Mouse (Mus musculus) cerebellum, adult 2 months (tissue): Measurements from ENCODE around the gene Dydc2.

Source experiments
- CTCF ChIP-seq: fragments of 200-500 bp; IDR thresholded peaks from 2 replicates; pipeline ENCODE4 v1.5.1; 2011; ENCODE audit warnings: low read depth, mild to moderate bottlenecking, control low read depth, low read length, moderate library complexity, borderline replicate concordance; ENCODE audit not compliant: insufficient read depth
- POLR2A ChIP-seq: fragments of 200-500 bp; IDR thresholded peaks from 2 replicates; pipeline ENCODE4 v1.6.1; 2011; ENCODE audit warnings: low read length, control low read depth, borderline replicate concordance; ENCODE audit not compliant: insufficient read depth

DNA sequence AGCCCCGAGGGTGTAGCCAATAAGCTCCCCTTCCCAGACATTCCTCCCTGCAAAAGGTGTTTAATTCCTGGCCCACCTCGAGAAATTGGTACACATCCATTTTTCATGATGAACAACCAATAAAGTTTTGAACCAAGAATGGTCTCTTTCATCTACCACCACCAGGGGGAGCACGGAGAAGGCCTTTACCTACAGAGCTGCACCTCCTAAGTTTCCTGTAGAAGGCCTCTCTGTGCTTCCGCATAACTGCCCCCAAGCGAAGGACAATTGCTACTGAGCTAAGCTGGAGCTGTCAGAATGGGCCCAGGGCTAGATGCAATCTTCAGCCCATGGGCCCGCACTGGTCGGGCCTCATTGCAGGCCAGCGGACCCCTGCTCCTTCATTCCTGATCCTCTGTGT is 21.8 kb upstream of the Dydc2 start:
- TF ChIP-seq CTCF (no peak), POLR2A (no peak)
